Mouse (Mus musculus) lung, postnatal 0 days (tissue): ENCODE data around the gene Cmss1.

Experiments used
- CTCF ChIP-seq: IDR thresholded peaks from 2 replicates; pipeline ENCODE4 v1.5.1; 2016; ENCODE audit warnings: antibody characterized with exemption, mild to moderate bottlenecking
- EP300 ChIP-seq: IDR thresholded peaks from 2 replicates; pipeline ENCODE4 v1.6.1; 2016; ENCODE audit warnings: antibody characterized with exemption, mild to moderate bottlenecking, control low read depth

DNA sequence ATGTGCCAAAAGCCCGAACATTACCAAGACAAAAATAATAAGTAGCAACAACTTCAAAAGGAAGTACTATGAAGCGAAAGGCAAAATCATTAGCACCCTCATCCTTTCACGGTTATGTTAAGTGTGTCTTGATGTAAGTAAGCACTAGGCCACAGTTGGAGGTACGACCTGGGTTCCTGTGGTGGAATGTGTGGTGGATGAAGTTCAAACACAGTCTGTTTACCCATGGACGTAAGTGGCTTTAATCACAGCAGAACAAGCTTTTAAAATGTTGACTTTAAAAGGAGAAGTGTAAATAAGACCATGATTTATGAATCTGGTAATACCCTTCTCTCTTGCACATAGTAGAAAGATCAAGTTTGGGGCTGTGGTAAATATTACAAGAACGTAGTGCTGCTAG, 100.5 kb downstream of the Cmss1 start:
- TF ChIP-seq CTCF (no peak), EP300 (peak; percentile 89)
